10 mouse cellular contexts compared by ENCODE assay signal in the genomic region with DNA sequence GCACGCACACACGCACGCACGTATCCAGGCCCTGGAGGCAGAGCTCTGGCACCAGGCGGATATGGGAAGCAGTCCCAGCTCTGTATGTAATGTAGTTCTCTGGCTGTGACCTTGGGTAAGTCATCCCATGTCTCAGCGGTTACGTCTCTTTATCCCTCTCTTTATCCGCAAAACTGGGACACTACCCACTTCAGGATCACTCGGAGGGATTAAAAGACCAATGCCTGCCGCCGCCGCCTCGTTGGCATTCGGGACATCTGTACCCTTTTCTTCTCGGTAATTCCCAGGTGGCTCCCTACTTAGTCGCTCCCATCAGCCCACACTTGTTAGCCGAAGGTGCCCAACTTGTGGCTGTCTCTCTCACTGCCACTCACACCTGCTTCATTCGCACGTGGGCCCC. TPM values are rescaled to one million over a fixed set of nuclear protein-coding genes. Genes with fewer than 3 reads are reported as not detected.
DNase-seq lines count a peak whose midpoint lies in the region; ATAC-seq and TF ChIP-seq lines count a peak whose summit lies in the region.
"Had no signal": no experiment of that assay in that cellular context is flagged by ENCODE, and none has a peak within 500 bp of the region (broad histone marks: within the 10 kb centered on the region; RNA-seq: fewer than 3 reads in every experiment).

No protein-coding gene starts in this region.

- peaks cover 79% of the 10 kb centered on the region for H3K36me3 ChIP-seq in limb, embryonic 12.5 days
- H3K36me3 ChIP-seq in limb, embryonic 10.5 days = peaks cover 82% of the 10 kb centered on the region
- peaks cover 29% of the 10 kb centered on the region for H3K36me3 ChIP-seq in ES-E14 (ENCODE audit: control insufficient read depth, insufficient read depth, low read length, poor library complexity, severe bottlenecking)
- peaks cover 25% of the 10 kb centered on the region for H3K36me3 ChIP-seq in embryonic facial prominence, embryonic 13.5 days
- peaks cover 3% of the 10 kb centered on the region; the same call in 1 of the 2 replicates for H3K36me3 ChIP-seq in midbrain, embryonic 14.5 days (ENCODE audit: control insufficient read depth, insufficient read depth, low read length)
- H3K36me3 ChIP-seq: hindbrain, embryonic 15.5 days had no signal

- 68% methylated on average over 19 of the region's 19 CpGs for WGBS in limb, embryonic 12.5 days
- WGBS in limb, embryonic 10.5 days = 71% methylated on average over 19 of the region's 19 CpGs
- WGBS in embryonic facial prominence, embryonic 13.5 days = 46% methylated on average over 19 of the region's 19 CpGs
- 17% methylated on average over 19 of the region's 19 CpGs for WGBS in midbrain, embryonic 14.5 days

- no peak overlapping the region for H3K4me3 ChIP-seq in limb, embryonic 12.5 days (replicated peaks)
- H3K4me3 ChIP-seq in limb, embryonic 10.5 days = no peak overlapping the region
- H3K4me3 ChIP-seq in ES-E14 (ENCODE audit: insufficient read depth in 1 of 2, low read depth in 1 of 2, low read length in 2 of 2, poor library complexity in 1 of 2, severe bottlenecking in 1 of 2) = peak overlapping the region in 1 of 2 experiments; percentile 24; a peak in 1 of 4 replicates
- H3K4me3 ChIP-seq in embryonic facial prominence, embryonic 13.5 days = no peak overlapping the region
- H3K4me3 ChIP-seq in midbrain, embryonic 14.5 days (replicated peaks; ENCODE audit: low read depth, low read length) = no peak overlapping the region
- H3K4me3 ChIP-seq: hindbrain, embryonic 15.5 days; myocyte had no signal

- H3K9me3 ChIP-seq in limb, embryonic 12.5 days = 0 out of 2 replicates have a peak, but pooled peaks cover 3% of the 10 kb centered on the region
- no peaks in the 10 kb centered on the region for H3K9me3 ChIP-seq in limb, embryonic 10.5 days (replicated peaks)
- H3K9me3 ChIP-seq in ES-E14 (ENCODE audit: control insufficient read depth, insufficient read depth, low read depth, low read length) = no peaks in the 10 kb centered on the region
- no peaks in the 10 kb centered on the region for H3K9me3 ChIP-seq in embryonic facial prominence, embryonic 13.5 days
- H3K9me3 ChIP-seq in midbrain, embryonic 14.5 days (ENCODE audit: control insufficient read depth, low read length) = no peaks in the 10 kb centered on the region
- H3K9me3 ChIP-seq: hindbrain, embryonic 15.5 days had no signal

- H3K4me2 ChIP-seq in limb, embryonic 12.5 days = no peak overlapping the region
- no peak overlapping the region for H3K4me2 ChIP-seq in embryonic facial prominence, embryonic 13.5 days
- H3K4me2 ChIP-seq in midbrain, embryonic 14.5 days (ENCODE audit: low read length) = no peak overlapping the region
- H3K4me2 ChIP-seq: hindbrain, embryonic 15.5 days had no signal

- H3K27ac ChIP-seq in limb, embryonic 12.5 days = 0 out of 2 replicates have a peak overlapping the region, but pooled peaks have one; percentile 35
- no peak overlapping the region for H3K27ac ChIP-seq in limb, embryonic 10.5 days
- peak overlapping the region; percentile 98; the same call in 1 of the 2 replicates for H3K27ac ChIP-seq in ES-E14 (ENCODE audit: insufficient read depth, low read depth, low read length, poor library complexity, severe bottlenecking)
- H3K27ac ChIP-seq in embryonic facial prominence, embryonic 13.5 days = peak overlapping the region; percentile 39
- no peak overlapping the region for H3K27ac ChIP-seq in midbrain, embryonic 14.5 days (replicated peaks; ENCODE audit: low read depth, low read length)
- H3K27ac ChIP-seq: hindbrain, embryonic 15.5 days had no signal

- in situ Hi-C loops in ES-E14 (cut with MboI; ENCODE audit: low sequenced_read_pairs in 2 of 2, unreplicated experiment in 2 of 2) = no loop called here

- ATAC-seq in limb, embryonic 12.5 days (ENCODE audit: insufficient number of reproducible peaks, insufficient read depth, low FRiP score, low TSS enrichment, low read depth) = no peak
- no peak for ATAC-seq in embryonic facial prominence, embryonic 13.5 days (ENCODE audit: insufficient number of reproducible peaks, insufficient read depth, low FRiP score, low TSS enrichment, low read depth)
- 0 out of 2 replicates have a peak, but pooled peaks have one; percentile 9 for ATAC-seq in midbrain, embryonic 14.5 days (ENCODE audit: low FRiP score, low TSS enrichment)
- no peak for ATAC-seq in megakaryocyte-erythroid progenitor cell, adult 5-6 weeks (replicated peaks; ENCODE audit: low FRiP score, low TSS enrichment, poor library complexity, severe bottlenecking)

- no peak for DNase-seq in limb, embryonic 10.5 days (ENCODE audit: low spot score)
- DNase-seq in ES-E14 (ENCODE audit: low read depth, low spot score) = no peak
- peak; percentile 64 for DNase-seq in midbrain, embryonic 14.5 days
- no peak for DNase-seq in frontal cortex, postnatal 25 days (ENCODE audit: low spot score in 2 of 2)
- DNase-seq: cerebellum, postnatal 10 days had no signal

- H3K9ac ChIP-seq in limb, embryonic 12.5 days (replicated peaks) = no peak overlapping the region
- no peak overlapping the region for H3K9ac ChIP-seq in ES-E14 (ENCODE audit: insufficient read depth, low read depth, low read length, poor library complexity, severe bottlenecking)
- no peak overlapping the region for H3K9ac ChIP-seq in embryonic facial prominence, embryonic 13.5 days
- no peak overlapping the region for H3K9ac ChIP-seq in midbrain, embryonic 14.5 days (replicated peaks; ENCODE audit: low read length)
- H3K9ac ChIP-seq: hindbrain, embryonic 15.5 days had no signal

- H3K27me3 ChIP-seq in limb, embryonic 12.5 days = no peaks in the 10 kb centered on the region
- H3K27me3 ChIP-seq in limb, embryonic 10.5 days (ENCODE audit: low read depth, poor library complexity, severe bottlenecking) = no peaks in the 10 kb centered on the region
- H3K27me3 ChIP-seq in embryonic facial prominence, embryonic 13.5 days = no peaks in the 10 kb centered on the region
- no peaks in the 10 kb centered on the region for H3K27me3 ChIP-seq in midbrain, embryonic 14.5 days (ENCODE audit: control insufficient read depth, insufficient read depth, low read length)

- peaks cover 47% of the 10 kb centered on the region for H3K4me1 ChIP-seq in limb, embryonic 12.5 days (replicated peaks)
- peaks cover 50% of the 10 kb centered on the region for H3K4me1 ChIP-seq in limb, embryonic 10.5 days
- peaks cover 14 to 35% of the 10 kb centered on the region in 2 experiments for H3K4me1 ChIP-seq in ES-E14 (ENCODE audit: control insufficient read depth in 2 of 2, insufficient read depth in 2 of 2, low read length in 2 of 2, poor library complexity in 1 of 2)
- H3K4me1 ChIP-seq in embryonic facial prominence, embryonic 13.5 days = peaks cover 47% of the 10 kb centered on the region
- peaks cover 19% of the 10 kb centered on the region for H3K4me1 ChIP-seq in midbrain, embryonic 14.5 days (ENCODE audit: control insufficient read depth, insufficient read depth, low read length)

TF ChIP-seq in ES-E14, 5 proteins besides CTCF, POLR2A, EP300 and RAD21:
- TF ChIP-seq CHD2 (IDR thresholded peaks at IDR 0.05; ENCODE audit: low read depth, low read length) (no peak), MAFK (IDR thresholded peaks at IDR 0.05; ENCODE audit: insufficient read depth, low read depth, low read length) (no peak), ZC3H11A (IDR thresholded peaks at IDR 0.05; ENCODE audit: borderline replicate concordance, low read depth, low read length) (no peak), HCFC1 (IDR thresholded peaks at IDR 0.05; ENCODE audit: borderline replicate concordance, insufficient read depth, low read length) (no peak), ZNF384 (IDR thresholded peaks at IDR 0.05; ENCODE audit: low read depth, low read length) (no peak)

RNA-seq across cellular contexts. Expression of gene Foxp4, which starts 35.2 kb away (rescaled TPM):
- polyA plus RNA-seq in limb, embryonic 12.5 days (2016; fragmentation: Nextera tagmentation; extraction: Ambion mirVana) = 35.1 and 41.5 TPM in 2 replicates
- 23.2 and 27.2 TPM in 2 replicates for polyA plus RNA-seq in limb, embryonic 10.5 days (2016; fragmentation: Nextera tagmentation; extraction: Ambion mirVana)
- 25.2 and 42.4 TPM in 2 replicates for total RNA-seq in ES-E14 (2012; rRNA removed)
- polyA plus RNA-seq in embryonic facial prominence, embryonic 13.5 days (2015; fragmentation: Nextera tagmentation; extraction: Ambion mirVana) = 18.9 and 19.8 TPM in 2 replicates
- polyA plus RNA-seq in midbrain, embryonic 14.5 days (2014; fragmentation: Nextera tagmentation; extraction: Ambion mirVana) = 40.6 and 40.9 TPM in 2 replicates
- total RNA-seq in megakaryocyte-erythroid progenitor cell, adult 5-6 weeks (2014; fragmentation: Nextera tagmentation) = 10.4 and 23.6 TPM in 2 replicates
- 0.66 and 2.0 TPM in 2 replicates for total RNA-seq in megakaryocyte-erythroid progenitor cell, adult 5-6 weeks (2017)

RNA-seq across cellular contexts. Expression of gene Mdfi, which starts 54.8 kb away (rescaled TPM):
- polyA plus RNA-seq in limb, embryonic 12.5 days (2016; fragmentation: Nextera tagmentation; extraction: Ambion mirVana) = 32.1 and 44.7 TPM in 2 replicates
- polyA plus RNA-seq in limb, embryonic 10.5 days (2016; fragmentation: Nextera tagmentation; extraction: Ambion mirVana) = 18.9 and 21.6 TPM in 2 replicates
- total RNA-seq in ES-E14 (2012; rRNA removed) = 15.6 and 25.0 TPM in 2 replicates
- 28.9 and 35.9 TPM in 2 replicates for polyA plus RNA-seq in embryonic facial prominence, embryonic 13.5 days (2015; fragmentation: Nextera tagmentation; extraction: Ambion mirVana)
- polyA plus RNA-seq in midbrain, embryonic 14.5 days (2014; fragmentation: Nextera tagmentation; extraction: Ambion mirVana) = 8.3 and 8.4 TPM in 2 replicates
- 1.3 TPM in 1 of 2 replicates, not detected in the other for total RNA-seq in megakaryocyte-erythroid progenitor cell, adult 5-6 weeks (2014; fragmentation: Nextera tagmentation)
- 1.8 TPM in 1 of 2 replicates, not detected in the other for total RNA-seq in megakaryocyte-erythroid progenitor cell, adult 5-6 weeks (2017)

Comparison
In these comparisons a context has a peak if more than half of its experiments do, and no peak if none do; other contexts are left out.
1. H3K27ac ChIP-seq: peak in limb, embryonic 12.5 days (single experiment), ES-E14 (single experiment) and embryonic facial prominence, embryonic 13.5 days (single experiment); none in limb, embryonic 10.5 days (single experiment) and midbrain, embryonic 14.5 days (single experiment).